Comparison of ENCODE assay signal across 8 mouse cellular contexts in genomic region chr19:45541409-45542041, GRCm38 (mm10). TPM values are rescaled to one million over a fixed set of nuclear protein-coding genes. Genes with fewer than 3 reads are reported as not detected.
DNase-seq lines count a peak whose midpoint lies in the region; ATAC-seq and TF ChIP-seq lines count a peak whose summit lies in the region.

No protein-coding gene starts in this region.

- peaks cover 12% of the 10 kb centered on the region for H3K4me1 ChIP-seq in kidney, postnatal 0 days (replicated peaks; ENCODE audit: insufficient read depth, low read length)

- peak; percentile 8; the same call in 1 of the 2 replicates for ATAC-seq in kidney, postnatal 0 days (replicated peaks; ENCODE audit: low FRiP score, low read depth)
- ATAC-seq in megakaryocyte progenitor cell, adult 5-6 weeks (replicated peaks; ENCODE audit: poor library complexity): peak; percentile 30

- peaks cover 26% of the 10 kb centered on the region for H3K27me3 ChIP-seq in kidney, postnatal 0 days (ENCODE audit: insufficient read depth, low read length)

- peak overlapping the region; percentile 23; the same call in 1 of the 2 replicates for H3K9ac ChIP-seq in kidney, postnatal 0 days (ENCODE audit: low read depth, low read length)

- H3K9me3 ChIP-seq in kidney, postnatal 0 days (replicated peaks; ENCODE audit: low read length): no peaks in the 10 kb centered on the region

- 0 out of 2 replicates have a peak, but pooled peaks have one; percentile 26 for TF ChIP-seq POLR2A in brain, embryonic 14.5 days (IDR thresholded peaks at IDR 0.05; ENCODE audit: borderline replicate concordance, extremely low read depth, insufficient read depth, insufficient read length, poor library complexity, severe bottlenecking)

- peak; percentile 66 to 82 for DNase-seq in adrenal gland, adult (ENCODE audit: inconsistent age in 2 of 2, low spot score in 1 of 2)
- DNase-seq in adrenal gland, postnatal 4 days (ENCODE audit: low spot score in 2 of 2): no peak
- DNase-seq in A20 (ENCODE audit: low read depth, low spot score): peak; percentile 87
- DNase-seq in brain, embryonic 14.5 days (ENCODE audit: low read depth): peak; percentile 80
- DNase-seq in gastrocnemius, adult 2 months: peak; percentile 80
- DNase-seq in kidney, postnatal 0 days (ENCODE audit: low spot score): peak; percentile 42
- peak; percentile 44 for DNase-seq in skeletal muscle tissue, adult 2 months (ENCODE audit: low read depth, low spot score)

- TF ChIP-seq CTCF in brain, embryonic 14.5 days (IDR thresholded peaks at IDR 0.05; ENCODE audit: borderline replicate concordance, extremely low read depth, insufficient read depth, insufficient read length): no peak
- TF ChIP-seq CTCF in gastrocnemius, adult 2 months (IDR thresholded peaks at IDR 0.05): no peak
- peak; percentile 8; the same call in 1 of the 2 replicates for TF ChIP-seq CTCF in kidney, postnatal 0 days (IDR thresholded peaks at IDR 0.05; ENCODE audit: low read depth)

- H3K4me2 ChIP-seq in kidney, postnatal 0 days (ENCODE audit: low read length): peak overlapping the region; percentile 68

- H3K36me3 ChIP-seq in kidney, postnatal 0 days (ENCODE audit: insufficient read depth, low read length): no peaks in the 10 kb centered on the region

- intact Hi-C loops in gastrocnemius, adult 2 months (cut with DNase I): loop anchor here (5.0 kb wide), 2 partner anchors 64 to 104 kb away; no protein-coding TSS in a partner anchor

- WGBS in kidney, postnatal 0 days: 2% methylated on average over 30 of the region's 58 CpGs

- H3K4me3 ChIP-seq in gastrocnemius, adult 2 months: peak overlapping the region; percentile 72
- H3K4me3 ChIP-seq in kidney, postnatal 0 days (replicated peaks; ENCODE audit: low read depth, low read length): peak overlapping the region; percentile 33

- H3K27ac ChIP-seq in gastrocnemius, adult 2 months: peak overlapping the region; percentile 60; the same call in 1 of the 2 replicates
- no peak overlapping the region for H3K27ac ChIP-seq in kidney, postnatal 0 days

RNA-seq across cellular contexts. Expression of gene Poll, which starts 18.8 kb away (rescaled TPM):
- total RNA-seq in adrenal gland, postnatal 4 days (2021): 10 to 100 TPM; 11.5 to 12.3 TPM
- polyA plus RNA-seq in brain, embryonic 14.5 days (2012; rRNA removed): 11.4 and 12.7 TPM in 2 replicates
- 10 to 100 TPM; 13.5 to 16.0 TPM for total RNA-seq in gastrocnemius, adult 2 months (2021)
- polyA plus RNA-seq in kidney, postnatal 0 days (2015; fragmentation: Nextera tagmentation; extraction: Ambion mirVana): 12.5 and 13.7 TPM in 2 replicates
- total RNA-seq in megakaryocyte progenitor cell, adult 5-6 weeks (2015): 5.6 and 7.0 TPM in 2 replicates
- 13.2 and 18.5 TPM in 2 replicates for total RNA-seq in megakaryocyte progenitor cell, adult 5-6 weeks (2017)

RNA-seq across cellular contexts. Expression of gene Gm17018, which starts 18.9 kb away (rescaled TPM):
- 10 to 100 TPM; 25.6 to 30.7 TPM for total RNA-seq in adrenal gland, postnatal 4 days (2021)
- 18.8 and 24.1 TPM in 2 replicates for polyA plus RNA-seq in brain, embryonic 14.5 days (2012; rRNA removed)
- total RNA-seq in gastrocnemius, adult 2 months (2021): 10 to 100 TPM; 19.5 to 19.6 TPM
- 48.6 and 49.2 TPM in 2 replicates for polyA plus RNA-seq in kidney, postnatal 0 days (2015; fragmentation: Nextera tagmentation; extraction: Ambion mirVana)
- 21.1 and 32.4 TPM in 2 replicates for total RNA-seq in megakaryocyte progenitor cell, adult 5-6 weeks (2015)
- total RNA-seq in megakaryocyte progenitor cell, adult 5-6 weeks (2017): 39.5 and 40.6 TPM in 2 replicates

Comparison
In these comparisons a context has a peak if more than half of its experiments do, and no peak if none do; other contexts are left out.
1. DNase-seq: peak in adrenal gland, adult (2 of 2), A20 (single experiment), brain, embryonic 14.5 days (single experiment), gastrocnemius, adult 2 months (single experiment), kidney, postnatal 0 days (single experiment) and skeletal muscle tissue, adult 2 months (single experiment); none in adrenal gland, postnatal 4 days (0 of 2).